Mouse (Mus musculus) retina, postnatal 7 days (tissue): ENCODE measurements around the gene Npcd.

Experiments
- DNase-seq: peaks from one replicate; pipeline ENCODE4 v3.0.0-alpha.2; 2012; ENCODE audit warnings: low read depth, low spot score

Gene Npcd

GRCm38 (mm10) chr15:79834130-79834880, at the start of gene Npcd, which contains the start of gene Cbx6:
Npcd (minus strand) TSS chr15:79834237.
Cbx6 (minus strand) TSS chr15:79834688.
- DNase-seq = peak; percentile 93

- DNase-seq = peak; percentile 82
These were observed 49.4 kb upstream of the Npcd start for GRCm38 (mm10) chr15:79883352-79883822.

GRCm38 (mm10) chr15:79882623-79883267, 48.7 kb upstream of the Npcd start:
- no peak for DNase-seq

- DNase-seq = no peak
These were observed 46.4 kb upstream of the Npcd start for GRCm38 (mm10) chr15:79880477-79880876.

GRCm38 (mm10) chr15:79879319-79879718, 45.3 kb upstream of the Npcd start:
- DNase-seq = no peak

GRCm38 (mm10) chr15:79878725-79879136, 44.7 kb upstream of the Npcd start:
- DNase-seq = no peak

- DNase-seq = no peak
These were observed 41.4 kb upstream of the Npcd start for GRCm38 (mm10) chr15:79875261-79875995.

- no peak for DNase-seq
These were observed 40.0 kb upstream of the Npcd start for GRCm38 (mm10) chr15:79873995-79874394.

GRCm38 (mm10) chr15:79873545-79873944, 39.5 kb upstream of the Npcd start:
- DNase-seq = peak; percentile 54

- DNase-seq = no peak
These were observed 33.4 kb upstream of the Npcd start for GRCm38 (mm10) chr15:79867260-79868002.

- no peak for DNase-seq
These were observed 25.8 kb upstream of the Npcd start for GRCm38 (mm10) chr15:79859821-79860220.

- no peak for DNase-seq
These were observed 24.9 kb upstream of the Npcd start for GRCm38 (mm10) chr15:79858979-79859378.

GRCm38 (mm10) chr15:79850143-79850542, 16.1 kb upstream of the Npcd start:
- DNase-seq = no peak

- no peak for DNase-seq
These were observed 13.1 kb upstream of the Npcd start for GRCm38 (mm10) chr15:79847100-79847499.

- no peak for DNase-seq
These were observed 11.9 kb upstream of the Npcd start for GRCm38 (mm10) chr15:79845986-79846385.

GRCm38 (mm10) chr15:79842985-79843384, 8.9 kb upstream of the Npcd start:
- DNase-seq = no peak

GRCm38 (mm10) chr15:79840281-79840680, 6.2 kb upstream of the Npcd start:
- no peak for DNase-seq

- no peak for DNase-seq
These were observed 834 bp upstream of the Npcd start for GRCm38 (mm10) chr15:79834881-79835260.

GRCm38 (mm10) chr15:79833251-79834050, 586 bp downstream of the Npcd start:
- DNase-seq = no peak

GRCm38 (mm10) chr15:79832064-79832900, 1.8 kb downstream of the Npcd start:
- DNase-seq = peak; percentile 69
